Mouse (Mus musculus): ENCODE results near the gene Klhl29.

DNA sequence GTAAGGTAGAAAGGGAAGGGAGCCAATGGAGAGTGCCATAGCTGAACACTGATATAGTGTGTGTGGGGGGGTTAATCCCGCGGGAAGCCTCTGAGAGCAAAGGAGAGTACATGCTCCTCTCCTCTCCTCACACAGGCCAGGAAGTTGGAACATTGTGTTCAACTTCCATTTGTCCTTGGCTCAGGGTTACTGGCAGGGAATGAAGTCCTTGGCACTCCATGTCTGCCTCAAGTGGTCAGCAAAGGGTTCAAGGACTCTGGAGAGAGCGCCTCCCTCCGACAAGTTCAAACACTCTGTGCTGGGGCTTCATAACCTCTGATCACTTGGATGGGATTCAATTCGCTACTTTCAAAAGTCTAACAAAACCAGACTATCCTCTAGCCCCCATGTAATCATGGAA, 71.6 kb downstream of the Klhl29 start:
- no peak for TF ChIP-seq CTCF (conservative IDR thresholded peaks at IDR 0.05; ENCODE audit: low read length)
- TF ChIP-seq NANOG (IDR thresholded peaks at IDR 0.05; ENCODE audit: borderline replicate concordance, low read length), result no peak
- TF ChIP-seq POU5F1 (IDR thresholded peaks at IDR 0.05; ENCODE audit: borderline replicate concordance, low read length), result no peak

Data from E14TG2a.4 (cell line).